Mouse (Mus musculus): ENCODE measurements around the gene Btbd3. TPM values are rescaled to one million over a fixed set of nuclear protein-coding genes. Genes with fewer than 3 reads are reported as not detected.
A peak's percentile ranks its signal among the peaks of the same experiment; 100 is the strongest.

Gene Btbd3
- 10 to 100 TPM in 2 of 26 experiments, 1 to 10 TPM in 24; 1.2 to 10.6 (median 4.2) TPM for total RNA-seq (2018; cell fraction: chromatin; rRNA removed)
- 1 to 10 TPM; 2.4 to 7.7 (median 4.0) TPM for total RNA-seq (2018; cell fraction: cytosol; rRNA removed)
- 10 to 100 TPM in 1 of 26 experiments, 1 to 10 TPM in 25; 1.6 to 12.1 (median 4.4) TPM for total RNA-seq (2018; cell fraction: nucleus; rRNA removed)
- polyA plus RNA-seq (2018): 2.0 to 3.5 TPM (median 3.3 TPM) in 3 replicates

GRCm38 (mm10) chr2:138256411-138256810 is at the start of gene Btbd3:
Gene Btbd3, plus strand, starts transcription at chr2:138256565.
- peaks cover 37% of the 10 kb centered on the region for H3K79me2 ChIP-seq (ENCODE audit: inconsistent target)
- no peak within 1 kb of the TSS for H3K27ac ChIP-seq
- H3K36me3 ChIP-seq (ENCODE audit: inconsistent target): no peaks in the 10 kb centered on the region
- H3K4me3 ChIP-seq (ENCODE audit: inconsistent target): peak within 1 kb of the TSS; percentile 53
- under 1% methylated on average over 39 of the region's 39 CpGs for WGBS (ENCODE audit: missing documents)

GRCm38 (mm10) chr2:138215561-138215960 is 40.8 kb upstream of the Btbd3 start:
- H3K36me3 ChIP-seq (ENCODE audit: inconsistent target): no peaks in the 10 kb centered on the region
- no peak overlapping the region for H3K4me3 ChIP-seq (ENCODE audit: inconsistent target)
- no peak overlapping the region for H3K27ac ChIP-seq
- WGBS (ENCODE audit: missing documents): 23% methylated on average over 2 of the region's 2 CpGs
- H3K79me2 ChIP-seq (ENCODE audit: inconsistent target): no peaks in the 10 kb centered on the region

- H3K4me3 ChIP-seq (ENCODE audit: inconsistent target): no peak overlapping the region
- no peaks in the 10 kb centered on the region for H3K79me2 ChIP-seq (ENCODE audit: inconsistent target)
- H3K36me3 ChIP-seq (ENCODE audit: inconsistent target): no peaks in the 10 kb centered on the region
- 82% methylated on average over 1 of the region's 1 CpGs for WGBS (ENCODE audit: missing documents)
- H3K27ac ChIP-seq: no peak overlapping the region
Observed at GRCm38 (mm10) chr2:138220269-138220668, 36.1 kb upstream of the Btbd3 start.

- Histone ChIP-seq H3K27ac (no peak overlapping the region), H3K79me2 (ENCODE audit: inconsistent target) (no peaks in the 10 kb centered on the region)
- WGBS (ENCODE audit: missing documents): 63% methylated on average over 5 of the region's 5 CpGs
Observed at GRCm38 (mm10) chr2:138232247-138232646, 24.1 kb upstream of the Btbd3 start.

GRCm38 (mm10) chr2:138236149-138236548 is 20.2 kb upstream of the Btbd3 start:
- H3K4me3 ChIP-seq (ENCODE audit: inconsistent target): no peak overlapping the region
- WGBS (ENCODE audit: missing documents): 94% methylated on average over 2 of the region's 2 CpGs
- H3K79me2 ChIP-seq (ENCODE audit: inconsistent target): no peaks in the 10 kb centered on the region
- H3K36me3 ChIP-seq (ENCODE audit: inconsistent target): no peaks in the 10 kb centered on the region
- H3K27ac ChIP-seq: no peak overlapping the region

More at GRCm38 (mm10) chr2:138232247-138232646, 24.1 kb upstream of the Btbd3 start:
- H3K4me3 ChIP-seq (ENCODE audit: inconsistent target): no peak overlapping the region
- no peaks in the 10 kb centered on the region for H3K36me3 ChIP-seq (ENCODE audit: inconsistent target)

- Histone ChIP-seq H3K36me3 (ENCODE audit: inconsistent target) (no peaks in the 10 kb centered on the region), H3K4me3 (ENCODE audit: inconsistent target) (no peak overlapping the region), H3K27ac (no peak overlapping the region), H3K79me2 (ENCODE audit: inconsistent target) (no peaks in the 10 kb centered on the region)
- 94% methylated on average over 5 of the region's 5 CpGs for WGBS (ENCODE audit: missing documents)
Observed at GRCm38 (mm10) chr2:138242452-138242851, 13.9 kb upstream of the Btbd3 start.

GRCm38 (mm10) chr2:138245631-138246289 is 10.6 kb upstream of the Btbd3 start:
- Histone ChIP-seq H3K36me3 (ENCODE audit: inconsistent target) (no peaks in the 10 kb centered on the region), H3K27ac (no peak overlapping the region), H3K79me2 (ENCODE audit: inconsistent target) (no peaks in the 10 kb centered on the region), H3K4me3 (ENCODE audit: inconsistent target) (no peak overlapping the region)
- WGBS (ENCODE audit: missing documents): 45% methylated on average over 2 of the region's 2 CpGs

- Histone ChIP-seq H3K36me3 (ENCODE audit: inconsistent target) (no peaks in the 10 kb centered on the region), H3K27ac (no peak overlapping the region), H3K79me2 (ENCODE audit: inconsistent target) (no peaks in the 10 kb centered on the region), H3K4me3 (ENCODE audit: inconsistent target) (no peak overlapping the region)
- 98% methylated on average over 2 of the region's 2 CpGs for WGBS (ENCODE audit: missing documents)
Observed at GRCm38 (mm10) chr2:138247986-138248385, 8.4 kb upstream of the Btbd3 start.

GRCm38 (mm10) chr2:138256851-138257471 is 596 bp downstream of the Btbd3 start:
- Histone ChIP-seq H3K4me3 (ENCODE audit: inconsistent target) (peak overlapping the region; percentile 53), H3K79me2 (ENCODE audit: inconsistent target) (peaks cover 43% of the 10 kb centered on the region), H3K27ac (no peak overlapping the region), H3K36me3 (ENCODE audit: inconsistent target) (no peaks in the 10 kb centered on the region)
- WGBS (ENCODE audit: missing documents): under 1% methylated on average over 48 of the region's 51 CpGs

- Histone ChIP-seq H3K27ac (no peak overlapping the region), H3K79me2 (ENCODE audit: inconsistent target) (peaks cover 50% of the 10 kb centered on the region), H3K4me3 (ENCODE audit: inconsistent target) (peak overlapping the region; percentile 53), H3K36me3 (ENCODE audit: inconsistent target) (no peaks in the 10 kb centered on the region)
- WGBS (ENCODE audit: missing documents): 3% methylated on average over 9 of the region's 10 CpGs
Observed at GRCm38 (mm10) chr2:138257692-138258315, 1.4 kb downstream of the Btbd3 start.

GRCm38 (mm10) chr2:138261140-138261539 is 4.8 kb downstream of the Btbd3 start:
- no peak overlapping the region for H3K4me3 ChIP-seq (ENCODE audit: inconsistent target)
- 89% methylated on average over 7 of the region's 7 CpGs for WGBS (ENCODE audit: missing documents)
- H3K36me3 ChIP-seq (ENCODE audit: inconsistent target): no peaks in the 10 kb centered on the region
- no peak overlapping the region for H3K27ac ChIP-seq
- peaks cover 68% of the 10 kb centered on the region for H3K79me2 ChIP-seq (ENCODE audit: inconsistent target)

GRCm38 (mm10) chr2:138262885-138263284 is 6.5 kb downstream of the Btbd3 start:
- 60% methylated on average over 11 of the region's 11 CpGs for WGBS (ENCODE audit: missing documents)
- Histone ChIP-seq H3K36me3 (ENCODE audit: inconsistent target) (no peaks in the 10 kb centered on the region), H3K79me2 (ENCODE audit: inconsistent target) (peaks cover 76% of the 10 kb centered on the region), H3K27ac (no peak overlapping the region), H3K4me3 (ENCODE audit: inconsistent target) (no peak overlapping the region)

GRCm38 (mm10) chr2:138265356-138266005 is 9.1 kb downstream of the Btbd3 start:
- no peak overlapping the region for H3K27ac ChIP-seq
- no peaks in the 10 kb centered on the region for H3K36me3 ChIP-seq (ENCODE audit: inconsistent target)
- WGBS (ENCODE audit: missing documents): 28% methylated on average over 13 of the region's 13 CpGs
- no peak overlapping the region for H3K4me3 ChIP-seq (ENCODE audit: inconsistent target)
- peaks cover 55% of the 10 kb centered on the region for H3K79me2 ChIP-seq (ENCODE audit: inconsistent target)

- no peaks in the 10 kb centered on the region for H3K36me3 ChIP-seq (ENCODE audit: inconsistent target)
- WGBS (ENCODE audit: missing documents): 64% methylated on average over 5 of the region's 5 CpGs
- H3K4me3 ChIP-seq (ENCODE audit: inconsistent target): no peak overlapping the region
Observed at GRCm38 (mm10) chr2:138266679-138267078, 10.3 kb downstream of the Btbd3 start.

More at GRCm38 (mm10) chr2:138266679-138267078, 10.3 kb downstream of the Btbd3 start:
- no peak overlapping the region for H3K27ac ChIP-seq
- H3K79me2 ChIP-seq (ENCODE audit: inconsistent target): peaks cover 43% of the 10 kb centered on the region; the same call in 1 of the 2 replicates

All from macrophage (primary cell).